Mouse (Mus musculus) liver, embryonic 14 days (tissue): Measurements from ENCODE around the gene Ltn1. TPM values are rescaled to one million over a fixed set of nuclear protein-coding genes. Genes with fewer than 3 reads are reported as not detected.

Experiments
- polyA plus RNA-seq: library from polyadenylated mRNA; depleted of rRNA; stranded (reverse); fragments of >200 nt; gene quantifications from 2 replicates; pipeline ENCODE4 v1.2.3, GENCODE M21; 2012; rRNA removed

Gene Ltn1
- 4.5 and 5.5 TPM in 2 replicates for polyA plus RNA-seq

DNA sequence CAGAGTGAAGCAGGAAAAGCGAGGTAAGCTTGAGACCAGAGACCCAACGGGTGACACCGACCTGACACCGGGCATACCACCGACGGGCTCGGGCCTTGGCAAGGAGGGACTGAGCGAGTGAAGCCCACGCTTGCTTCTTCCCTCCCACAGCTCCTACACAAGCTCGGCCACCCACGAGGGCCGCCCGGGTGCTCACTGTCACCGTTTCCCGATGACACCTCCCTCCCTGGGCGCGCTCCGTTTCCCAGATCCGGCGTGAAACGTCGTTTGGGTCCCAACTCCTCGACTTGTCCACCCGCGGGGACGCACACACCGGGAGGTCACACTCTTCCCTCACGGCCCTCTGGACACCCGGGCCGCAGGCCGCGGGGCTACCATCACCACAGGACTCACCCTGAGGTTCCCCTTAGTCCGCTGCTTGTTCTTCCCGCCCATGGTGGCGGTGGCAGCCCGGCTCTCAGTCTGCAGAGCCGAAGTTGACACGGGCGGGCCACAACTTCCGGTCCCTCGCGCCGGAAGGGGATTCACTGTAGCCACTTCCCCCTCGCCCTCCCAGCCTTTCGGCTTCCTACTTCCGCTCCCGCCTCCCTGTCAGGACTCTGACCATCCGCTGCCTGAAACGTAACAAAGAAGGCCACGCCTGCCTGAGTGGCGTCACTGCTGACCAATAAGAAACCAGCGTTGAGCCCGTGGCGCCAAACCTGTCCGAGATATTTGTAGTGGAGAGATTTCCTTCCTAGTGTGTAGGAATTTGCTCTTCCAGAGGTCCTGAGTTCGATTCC is at the start of gene Ltn1:
Gene Ltn1, minus strand, starts transcription at position 580 of the 782 bp plus-strand sequence.

DNA sequence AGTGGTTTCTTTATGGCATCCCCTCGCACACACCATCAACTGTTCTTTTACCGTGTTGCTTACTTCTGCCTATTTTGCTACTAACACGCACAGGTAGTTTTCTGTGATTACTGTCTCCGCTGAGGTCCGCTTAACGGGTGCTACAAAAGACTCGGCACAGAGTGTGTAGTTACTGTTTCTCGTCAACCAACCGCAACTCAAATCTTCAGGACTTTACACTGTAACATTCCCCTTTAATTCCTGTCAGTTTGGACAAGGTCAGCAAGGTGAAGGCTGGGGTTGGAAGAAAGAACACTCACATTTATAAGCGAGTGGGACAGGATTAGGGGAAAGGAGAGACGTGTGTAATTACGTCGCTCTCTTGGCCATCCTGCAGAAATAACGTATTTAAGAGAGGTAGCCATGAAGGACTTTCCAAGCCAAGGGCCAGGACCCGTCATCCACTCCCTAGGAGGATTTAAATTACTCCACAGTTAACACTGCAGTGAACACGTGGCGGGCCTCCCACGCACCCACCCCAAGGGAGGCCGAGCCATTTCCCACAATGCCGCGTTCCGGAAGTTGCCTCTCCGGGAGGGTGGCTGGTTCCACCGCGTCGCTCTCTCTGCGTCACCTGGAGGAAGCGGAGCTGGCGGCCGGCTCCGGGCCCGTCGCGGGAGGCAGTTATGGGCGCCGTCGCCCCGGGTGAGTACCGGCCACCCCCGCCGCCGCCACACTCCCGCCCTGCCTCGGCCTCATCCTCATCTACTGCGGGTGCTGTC is 22.2 kb upstream of the Ltn1 start, which contains the start of gene Usp16:
Gene Usp16, plus strand, starts transcription at position 285 of the 761 bp plus-strand sequence.

DNA sequence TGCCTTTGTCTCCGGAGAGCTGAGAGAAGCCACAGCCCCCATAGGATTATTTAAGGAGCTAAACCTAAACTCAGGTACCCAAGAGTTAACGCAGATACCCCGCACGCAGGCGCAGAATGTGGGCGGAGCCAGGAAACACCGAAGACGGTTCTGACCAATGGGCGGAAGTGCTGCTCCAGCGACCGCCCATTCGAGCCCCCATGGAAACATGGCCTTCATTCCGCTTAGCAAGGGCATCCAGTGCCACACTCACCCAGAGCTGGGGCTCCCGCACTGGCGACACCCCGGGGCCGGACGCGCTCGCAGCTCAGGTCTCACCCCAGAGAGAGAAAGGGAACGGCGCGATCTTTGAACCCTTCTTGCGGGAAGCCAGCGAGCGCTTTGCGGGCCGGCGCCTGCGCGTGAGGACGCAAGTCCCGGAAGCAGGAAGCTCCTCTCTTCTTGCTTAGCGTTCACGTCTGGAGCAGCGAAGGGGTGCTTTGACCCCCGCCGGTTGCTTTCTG is 7.8 kb upstream of the Ltn1 start, which contains the start of gene Rwdd2b:
Gene Rwdd2b, minus strand, starts transcription at position 390 of the 503 bp plus-strand sequence.

DNA sequence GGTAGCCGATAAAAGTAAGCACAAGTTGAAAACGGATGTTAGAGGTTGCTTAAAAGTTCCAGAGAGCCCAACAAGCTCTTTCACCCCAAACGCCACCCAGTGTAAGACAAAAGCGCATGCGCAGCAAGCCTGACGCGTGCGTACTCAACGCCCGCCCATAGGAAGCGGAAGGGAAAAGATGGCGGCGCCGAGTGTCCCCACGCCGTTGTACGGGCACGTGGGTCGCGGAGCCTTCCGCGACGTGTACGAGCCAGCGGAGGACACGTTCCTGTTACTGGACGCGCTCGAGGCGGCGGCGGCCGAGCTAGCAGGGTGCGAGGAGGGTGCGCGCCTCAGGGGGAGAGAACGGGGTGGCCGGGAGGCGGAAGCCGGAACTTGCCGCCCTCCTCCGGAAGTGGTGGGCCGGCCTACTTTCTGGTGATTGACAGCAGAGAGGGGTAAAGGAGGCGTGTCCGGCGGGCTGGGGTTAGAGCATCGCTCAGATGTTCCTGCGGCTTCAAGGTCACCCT is 78.3 kb downstream of the Ltn1 start, which contains the start of gene N6amt1:
Gene N6amt1, plus strand, starts transcription at position 111 of the 509 bp plus-strand sequence.

Other genes with a start within 250 kb of the Ltn1 start
- gene N6amt1, start 78.4 kb downstream of the Ltn1 start, polyA plus RNA-seq, result 5.1 and 6.1 TPM in 2 replicates
- gene Rwdd2b, start 8.0 kb upstream of the Ltn1 start, polyA plus RNA-seq, result 3.0 and 3.5 TPM in 2 replicates
- 17.0 and 17.8 TPM in 2 replicates for gene Usp16, start 22.1 kb upstream of the Ltn1 start, polyA plus RNA-seq
- gene Cct8, start 63.3 kb upstream of the Ltn1 start, polyA plus RNA-seq, result 122 and 135 TPM in 2 replicates
- gene Map3k7cl, start 120.7 kb upstream of the Ltn1 start, polyA plus RNA-seq, result 0.05 and 0.23 TPM in 2 replicates